Mouse (Mus musculus) kidney, adult 8-10 months (tissue): ENCODE measurements around the gene Itga5.
"Not testable (repeated sequence)": the region's sequence is repeated elsewhere in the genome, so short reads cannot be mapped to it uniquely, and the experiment has no call there.

ENCODE experiments used
- DNase-seq, 2 experiments: peaks; one replicate each; pipeline ENCODE4 v3.0.0; 2022

Gene Itga5

GRCm38 (mm10) chr15:103366376-103367149 lies at the start of gene Itga5:
Gene Itga5 (minus strand): TSS chr15:103366763.
- DNase-seq, result peak in 1 of 2 experiments; percentile 55

GRCm38 (mm10) chr15:103405586-103405985 lies 39.0 kb upstream of the Itga5 start:
- not testable (repeated sequence) for DNase-seq

- no peak for DNase-seq
Observed at GRCm38 (mm10) chr15:103401361-103401760, 34.8 kb upstream of the Itga5 start.

- DNase-seq, result no peak
Observed at GRCm38 (mm10) chr15:103393577-103393976, 27.0 kb upstream of the Itga5 start.

GRCm38 (mm10) chr15:103388556-103389145 lies 22.1 kb upstream of the Itga5 start:
- no peak for DNase-seq

GRCm38 (mm10) chr15:103383771-103384488 lies 17.4 kb upstream of the Itga5 start:
- DNase-seq, result peak; percentile 69 to 70

- DNase-seq, result peak; percentile 69 to 78
Observed at GRCm38 (mm10) chr15:103382795-103383406, 16.3 kb upstream of the Itga5 start.

GRCm38 (mm10) chr15:103382075-103382474 lies 15.5 kb upstream of the Itga5 start:
- DNase-seq, result no peak

GRCm38 (mm10) chr15:103378665-103379356 lies 12.2 kb upstream of the Itga5 start:
- DNase-seq, result no peak

GRCm38 (mm10) chr15:103377752-103378664 lies 11.4 kb upstream of the Itga5 start:
- no peak for DNase-seq

- DNase-seq, result peak in 1 of 2 experiments; percentile 39
Observed at GRCm38 (mm10) chr15:103376837-103377269, 10.3 kb upstream of the Itga5 start.

GRCm38 (mm10) chr15:103375112-103375800 lies 8.7 kb upstream of the Itga5 start:
- DNase-seq, result no peak

GRCm38 (mm10) chr15:103372461-103372860 lies 5.9 kb upstream of the Itga5 start:
- DNase-seq, result no peak

GRCm38 (mm10) chr15:103371741-103372140 lies 5.2 kb upstream of the Itga5 start:
- DNase-seq, result no peak

- no peak for DNase-seq
Observed at GRCm38 (mm10) chr15:103371208-103371607, 4.6 kb upstream of the Itga5 start.

- DNase-seq, result no peak
Observed at GRCm38 (mm10) chr15:103370462-103370861, 3.9 kb upstream of the Itga5 start.

- no peak for DNase-seq
Observed at GRCm38 (mm10) chr15:103369123-103369522, 2.6 kb upstream of the Itga5 start.

GRCm38 (mm10) chr15:103368179-103368940 lies 1.8 kb upstream of the Itga5 start:
- DNase-seq, result no peak

- DNase-seq, result peak in 1 of 2 experiments; percentile 18
Observed at GRCm38 (mm10) chr15:103365471-103366375, 840 bp downstream of the Itga5 start.
